ENCODE assay signal across 23 mouse cellular contexts in the genomic region with DNA sequence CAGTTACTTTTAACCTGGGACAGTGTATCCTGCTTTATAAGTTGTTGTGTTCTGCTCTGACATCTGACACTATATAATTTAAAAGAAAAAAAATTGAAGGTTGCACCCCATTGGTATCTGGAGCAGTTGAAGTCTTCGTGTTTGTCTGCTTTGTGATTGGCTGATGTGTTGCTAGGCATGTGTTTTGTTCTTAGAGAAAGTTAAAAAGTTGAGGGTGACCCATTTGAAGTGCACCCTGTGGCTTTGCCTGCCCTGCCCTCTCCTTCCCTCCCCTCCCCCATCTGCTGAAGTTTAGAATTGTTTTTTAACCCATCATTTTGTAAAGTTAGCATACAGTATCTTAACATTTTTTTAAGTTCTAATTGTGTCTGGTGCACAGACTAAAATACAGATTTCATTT.
DNase-seq lines count a peak whose midpoint lies in the region; ATAC-seq lines count a peak whose summit lies in the region.
"Had no signal": no experiment of that assay in that cellular context is flagged by ENCODE, and none has a peak within 500 bp of the region (broad histone marks: within the 10 kb centered on the region; RNA-seq: fewer than 3 reads in every experiment).

No protein-coding gene starts in this region.

- H3K27me3 ChIP-seq in midbrain, embryonic 13.5 days: no peaks in the 10 kb centered on the region
- H3K27me3 ChIP-seq: embryonic facial prominence, embryonic 12.5 days; hindbrain, embryonic 15.5 days; kidney, embryonic 15.5 days; limb, embryonic 15.5 days had no signal

- no peak overlapping the region for H3K27ac ChIP-seq in midbrain, embryonic 13.5 days
- H3K27ac ChIP-seq: embryonic facial prominence, embryonic 12.5 days; hindbrain, embryonic 15.5 days; kidney, embryonic 15.5 days; limb, embryonic 15.5 days; liver, embryonic 14.5 days had no signal

- WGBS in midbrain, embryonic 13.5 days: 22% methylated on average over 1 of the region's 1 CpGs

- peak; percentile 78 for DNase-seq in heart, adult 11 months
- no peak for DNase-seq in heart, postnatal 14 days
- peak; percentile 22 for DNase-seq in R1 (ENCODE audit: low read depth, low spot score)
- DNase-seq in thymus, postnatal 4 days: peak; percentile 56
- no peak for DNase-seq in lung, postnatal 14 days
- no peak for DNase-seq in heart, adult 9 months (ENCODE audit: low spot score in 2 of 2)
- DNase-seq: cerebellum, adult 11 months; cerebellum, adult 9-11 months; kidney, postnatal 4 days; left cerebral cortex, postnatal 4 days; right cerebral cortex, postnatal 14 days had no signal

- peak; percentile 53; the same call in 1 of the 2 replicates for ATAC-seq in neutrophil, adult 5-6 weeks (ENCODE audit: extremely low read depth, insufficient number of reproducible peaks, low FRiP score, poor library complexity, severe bottlenecking)
- no peak for ATAC-seq in midbrain, embryonic 13.5 days
- ATAC-seq: intestine, embryonic 16.5 days had no signal

- peaks cover 9% of the 10 kb centered on the region for H3K4me1 ChIP-seq in midbrain, embryonic 13.5 days (replicated peaks)

- no peaks in the 10 kb centered on the region for H3K36me3 ChIP-seq in midbrain, embryonic 13.5 days
- H3K36me3 ChIP-seq: embryonic facial prominence, embryonic 12.5 days; heart, embryonic 10.5 days; hindbrain, embryonic 15.5 days; kidney, embryonic 15.5 days; limb, embryonic 15.5 days had no signal

- no peak overlapping the region for H3K4me2 ChIP-seq in midbrain, embryonic 13.5 days (replicated peaks)
- H3K4me2 ChIP-seq: embryonic facial prominence, embryonic 12.5 days; hindbrain, embryonic 15.5 days; kidney, embryonic 15.5 days; limb, embryonic 15.5 days; lung, embryonic 14.5 days; midbrain, embryonic 11.5 days had no signal

- intact Hi-C loops in heart, postnatal 14 days (cut with DNase I): no loop called here

- H3K9ac ChIP-seq in midbrain, embryonic 13.5 days (replicated peaks): no peak overlapping the region
- H3K9ac ChIP-seq: embryonic facial prominence, embryonic 12.5 days; hindbrain, embryonic 15.5 days; kidney, embryonic 15.5 days; limb, embryonic 15.5 days; liver, embryonic 14.5 days; lung, embryonic 14.5 days had no signal

- H3K9me3 ChIP-seq in midbrain, embryonic 13.5 days: no peaks in the 10 kb centered on the region
- H3K9me3 ChIP-seq: embryonic facial prominence, embryonic 12.5 days; heart, embryonic 10.5 days; hindbrain, embryonic 15.5 days; kidney, embryonic 15.5 days; limb, embryonic 15.5 days had no signal

- H3K4me3 ChIP-seq in midbrain, embryonic 13.5 days (replicated peaks): no peak overlapping the region
- H3K4me3 ChIP-seq: embryonic facial prominence, embryonic 12.5 days; heart, embryonic 10.5 days; hindbrain, embryonic 15.5 days; kidney, embryonic 15.5 days; left cerebral cortex, adult 2 months; limb, embryonic 15.5 days had no signal

Comparison
In these comparisons a context has a peak if more than half of its experiments do, and no peak if none do; other contexts are left out.
1. DNase-seq: peak in heart, adult 11 months (single experiment), R1 (single experiment) and thymus, postnatal 4 days (single experiment); none in heart, postnatal 14 days (0 of 2), lung, postnatal 14 days (single experiment) and heart, adult 9 months (0 of 2).